Mouse (Mus musculus) cortical plate, adult 2 months (tissue): Measurements from ENCODE around the gene Disc1.

Source experiments
- CTCF ChIP-seq: fragments of 200-500 bp; IDR thresholded peaks from 2 replicates; pipeline ENCODE4 v1.5.1; 2011; ENCODE audit warnings: mild to moderate bottlenecking, control low read depth, low read length; ENCODE audit not compliant: insufficient read depth; ENCODE audit errors: extremely low read depth
- POLR2A ChIP-seq: fragments of 200-500 bp; IDR thresholded peaks from 2 replicates; pipeline ENCODE4 v1.6.1; 2011; ENCODE audit warnings: mild to moderate bottlenecking, low read length, control low read depth; ENCODE audit not compliant: insufficient read depth; ENCODE audit errors: extremely low read depth

GRCm38 (mm10) chr8:125184881-125185280 lies 130.9 kb downstream of the Disc1 start:
- TF ChIP-seq CTCF (no peak), POLR2A (no peak)
